Mouse (Mus musculus): ENCODE measurements at regions not wholly inside any gene's neighbourhood (a gene's known extent, or its start where the extent isn't known, plus 50 kb on each side); places are given as distances from the start of the nearest gene placed in this dataset.

DNA sequence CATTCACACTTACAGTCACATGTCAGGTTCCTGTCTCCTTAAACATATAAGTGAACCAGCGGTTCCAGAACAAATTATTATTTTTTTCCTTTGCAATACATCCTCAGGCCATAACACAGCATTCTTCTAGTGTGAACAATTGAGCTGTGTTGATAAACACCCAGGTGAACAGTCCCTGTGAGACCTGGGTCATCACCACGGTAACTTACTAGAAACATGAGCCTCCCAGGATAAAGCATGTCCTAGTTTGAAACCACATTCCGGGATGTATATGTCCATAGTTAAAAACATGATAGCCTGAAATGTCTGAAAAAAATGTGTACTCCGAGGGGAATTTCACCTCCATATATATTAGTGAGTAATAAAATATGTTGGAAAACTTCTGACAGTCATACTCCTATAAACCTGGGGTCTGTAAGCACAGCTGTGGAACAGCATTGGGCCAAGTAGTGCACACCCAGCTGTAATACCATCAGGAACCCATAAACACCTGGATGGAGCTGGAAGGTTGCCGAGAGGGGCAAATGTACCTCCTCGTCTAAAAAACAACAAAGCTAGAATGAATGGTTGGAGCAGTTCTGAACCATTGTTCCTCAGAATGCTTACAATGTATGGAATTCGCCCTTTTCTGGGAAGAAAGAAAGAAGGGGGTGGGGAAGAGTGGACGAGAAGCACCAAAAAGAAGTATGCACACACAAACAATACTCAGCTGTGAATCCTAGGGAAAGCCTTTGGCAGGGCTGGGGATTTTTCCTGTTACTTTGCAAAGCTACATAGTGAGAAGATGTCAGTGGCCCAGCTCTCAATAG lies 232.9 kb downstream of the Irs2 start:
- H3K27me3 ChIP-seq (ENCODE audit: control insufficient read depth in 1 of 2, insufficient read depth in 2 of 2, low read length in 2 of 2): no peaks in the 10 kb centered on the region
- TF ChIP-seq ZKSCAN1 (IDR thresholded peaks at IDR 0.05; ENCODE audit: low read depth, low read length) (no peak), E2F4 (IDR thresholded peaks at IDR 0.05; ENCODE audit: borderline replicate concordance, low read depth, low read length) (no peak), MAX (IDR thresholded peaks at IDR 0.05; ENCODE audit: low read length) (no peak)
- H3K4me1 ChIP-seq (ENCODE audit: control insufficient read depth in 1 of 2, insufficient read depth in 2 of 2, low read length in 2 of 2): no peaks in the 10 kb centered on the region
- H3K4me3 ChIP-seq (ENCODE audit: control insufficient read depth in 1 of 2, insufficient read depth in 1 of 2, low read depth in 2 of 2, low read length in 2 of 2): no peak overlapping the region
- no peaks in the 10 kb centered on the region for H3K9me3 ChIP-seq (replicated peaks; ENCODE audit: insufficient read depth, low read length)
- H3K36me3 ChIP-seq (ENCODE audit: control insufficient read depth in 1 of 2, insufficient read depth in 2 of 2, low read length in 2 of 2): no peaks in the 10 kb centered on the region
- H3K79me2 ChIP-seq (ENCODE audit: control insufficient read depth, insufficient read depth, low read length, poor library complexity): no peaks in the 10 kb centered on the region
- DNase-seq (ENCODE audit: low read depth, low spot score): no peak
- H3K9ac ChIP-seq (ENCODE audit: control insufficient read depth, low read depth, low read length, poor library complexity, severe bottlenecking): no peak overlapping the region
- H3K27ac ChIP-seq (ENCODE audit: control insufficient read depth, low read depth, low read length): no peak overlapping the region

DNA sequence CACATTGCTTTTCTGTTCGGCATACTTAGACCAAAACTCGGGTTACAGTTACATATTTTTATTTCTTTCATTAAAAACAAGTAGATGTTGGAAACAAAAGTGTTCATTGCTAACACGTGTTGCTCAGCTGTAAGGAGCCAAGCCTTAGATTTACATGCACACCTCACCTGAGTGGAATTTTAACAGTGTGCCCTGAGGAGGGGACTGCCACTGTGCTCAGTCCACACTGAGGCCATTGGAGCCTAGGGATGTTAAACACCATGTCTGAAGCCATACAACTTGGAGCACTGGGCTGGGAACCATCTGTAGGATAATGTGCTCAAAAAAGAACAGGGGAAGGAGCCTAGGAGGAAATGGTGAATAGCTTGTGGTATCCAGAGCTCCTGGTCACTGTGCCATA lies 233.5 kb downstream of the Irs2 start:
- DNase-seq (ENCODE audit: low read depth, low spot score): no peak
- no peak for TF ChIP-seq MXI1 (IDR thresholded peaks at IDR 0.05; ENCODE audit: low read depth, low read length)
- TF ChIP-seq HCFC1 (IDR thresholded peaks at IDR 0.05; ENCODE audit: low read depth, low read length): no peak
- no peak for TF ChIP-seq TBP (IDR thresholded peaks at IDR 0.05; ENCODE audit: low read depth, low read length)
- TF ChIP-seq USF2 (IDR thresholded peaks at IDR 0.05; ENCODE audit: borderline replicate concordance in 1 of 2, insufficient read depth in 1 of 2, low read depth in 1 of 2, low read length in 2 of 2): no peak
- no peak for TF ChIP-seq RAD21 (IDR thresholded peaks at IDR 0.05; ENCODE audit: low read depth, low read length)
- no peak for TF ChIP-seq NRF1 (IDR thresholded peaks at IDR 0.05; ENCODE audit: insufficient read depth, low read depth, low read length, poor library complexity, severe bottlenecking)
- TF ChIP-seq POLR2AphosphoS2 (IDR thresholded peaks at IDR 0.05; ENCODE audit: low read length): no peak
- no peak for TF ChIP-seq ZMIZ1 (IDR thresholded peaks at IDR 0.05; ENCODE audit: low read depth, low read length)
- no peak for TF ChIP-seq JUND (IDR thresholded peaks at IDR 0.05; ENCODE audit: low read depth, low read length)
- no peak for TF ChIP-seq MEF2A (IDR thresholded peaks at IDR 0.05; ENCODE audit: extremely low read depth, insufficient replicate concordance, low read depth, low read length, poor library complexity, severe bottlenecking)
- no peak for TF ChIP-seq SMC3 (IDR thresholded peaks at IDR 0.05; ENCODE audit: low read depth, low read length)
- no peak for TF ChIP-seq MAZ (IDR thresholded peaks at IDR 0.05; ENCODE audit: low read depth, low read length)
- no peak for TF ChIP-seq UBTF (IDR thresholded peaks at IDR 0.05; ENCODE audit: borderline replicate concordance, insufficient read depth, low read depth, low read length)
- Histone ChIP-seq H3K4me3 (ENCODE audit: control insufficient read depth in 1 of 2, insufficient read depth in 1 of 2, low read depth in 2 of 2, low read length in 2 of 2) (no peak overlapping the region), H3K9ac (ENCODE audit: control insufficient read depth, low read depth, low read length, poor library complexity, severe bottlenecking) (no peak overlapping the region), H3K79me2 (ENCODE audit: control insufficient read depth, insufficient read depth, low read length, poor library complexity) (no peaks in the 10 kb centered on the region), H3K36me3 (ENCODE audit: control insufficient read depth in 1 of 2, insufficient read depth in 2 of 2, low read length in 2 of 2) (no peaks in the 10 kb centered on the region), H3K9me3 (replicated peaks; ENCODE audit: insufficient read depth, low read length) (no peaks in the 10 kb centered on the region), H3K27ac (ENCODE audit: control insufficient read depth, low read depth, low read length) (no peak overlapping the region), H3K4me1 (ENCODE audit: control insufficient read depth in 1 of 2, insufficient read depth in 2 of 2, low read length in 2 of 2) (no peaks in the 10 kb centered on the region), H3K27me3 (ENCODE audit: control insufficient read depth in 1 of 2, insufficient read depth in 2 of 2, low read length in 2 of 2) (no peaks in the 10 kb centered on the region)
